Mouse (Mus musculus): ENCODE data around the gene Exd1. TPM values are rescaled to one million over a fixed set of nuclear protein-coding genes. Genes with fewer than 3 reads are reported as not detected.

Gene Exd1
- total RNA-seq (2022): 1 to 10 TPM in 1 of 4 experiments, under 1 TPM in 3; 0.13 to 1.4 (median 0.55) TPM

- peak; percentile 99 for DNase-seq (ENCODE audit: low spot score)
Observed at GRCm38 (mm10) chr2:119547522-119548370, at the start of gene Exd1, which contains the start of gene Chp1. Gene Exd1 (minus strand): TSS chr2:119547627. Gene Chp1 (plus strand): TSS chr2:119547697.

GRCm38 (mm10) chr2:119596781-119597330 lies 49.4 kb upstream of the Exd1 start:
- no peak for DNase-seq (ENCODE audit: low spot score)

GRCm38 (mm10) chr2:119595308-119595707 lies 47.9 kb upstream of the Exd1 start:
- DNase-seq (ENCODE audit: low spot score): no peak

- DNase-seq (ENCODE audit: low spot score): peak; percentile 99
Observed at GRCm38 (mm10) chr2:119594113-119594981, 46.9 kb upstream of the Exd1 start.

GRCm38 (mm10) chr2:119593765-119594112 lies 46.3 kb upstream of the Exd1 start:
- no peak for DNase-seq (ENCODE audit: low spot score)

GRCm38 (mm10) chr2:119591247-119591646 lies 43.8 kb upstream of the Exd1 start:
- DNase-seq (ENCODE audit: low spot score): no peak

GRCm38 (mm10) chr2:119587383-119587782 lies 40.0 kb upstream of the Exd1 start:
- DNase-seq (ENCODE audit: low spot score): peak; percentile 45

GRCm38 (mm10) chr2:119584282-119584681 lies 36.9 kb upstream of the Exd1 start:
- no peak for DNase-seq (ENCODE audit: low spot score)

GRCm38 (mm10) chr2:119583439-119583838 lies 36.0 kb upstream of the Exd1 start:
- DNase-seq (ENCODE audit: low spot score): no peak

- DNase-seq (ENCODE audit: low spot score): no peak
Observed at GRCm38 (mm10) chr2:119581571-119581970, 34.1 kb upstream of the Exd1 start.

GRCm38 (mm10) chr2:119572471-119572870 lies 25.0 kb upstream of the Exd1 start:
- no peak for DNase-seq (ENCODE audit: low spot score)

GRCm38 (mm10) chr2:119566182-119566855 lies 18.9 kb upstream of the Exd1 start:
- no peak for DNase-seq (ENCODE audit: low spot score)

- DNase-seq (ENCODE audit: low spot score): no peak
Observed at GRCm38 (mm10) chr2:119565284-119565683, 17.9 kb upstream of the Exd1 start.

GRCm38 (mm10) chr2:119561794-119562193 lies 14.4 kb upstream of the Exd1 start:
- no peak for DNase-seq (ENCODE audit: low spot score)

- no peak for DNase-seq (ENCODE audit: low spot score)
Observed at GRCm38 (mm10) chr2:119558737-119559340, 11.4 kb upstream of the Exd1 start.

GRCm38 (mm10) chr2:119558039-119558438 lies 10.6 kb upstream of the Exd1 start:
- no peak for DNase-seq (ENCODE audit: low spot score)

GRCm38 (mm10) chr2:119549678-119550077 lies 2.3 kb upstream of the Exd1 start:
- DNase-seq (ENCODE audit: low spot score): no peak

GRCm38 (mm10) chr2:119548691-119549090 lies 1.3 kb upstream of the Exd1 start:
- DNase-seq (ENCODE audit: low spot score): no peak

- DNase-seq (ENCODE audit: low spot score): no peak
Observed at GRCm38 (mm10) chr2:119548371-119548660, 889 bp upstream of the Exd1 start.

GRCm38 (mm10) chr2:119546848-119547521 lies 442 bp downstream of the Exd1 start:
- peak; percentile 90 for DNase-seq (ENCODE audit: low spot score)

GRCm38 (mm10) chr2:119543656-119544055 lies 3.8 kb downstream of the Exd1 start:
- no peak for DNase-seq (ENCODE audit: low spot score)

Measured in heart, adult 8-10 months (tissue).